Mouse (Mus musculus) cerebellum, adult (tissue): ENCODE measurements around the gene Kif17.

Source experiments
- ATAC-seq: cut with Nextera tagmentation; 2 replicates; pipeline ENCODE4 v1.9.2; 2017; ENCODE audit warnings: mild to moderate bottlenecking, moderate library complexity, mixed read lengths; ENCODE audit not compliant: insufficient number of reproducible peaks, low FRiP score, low TSS enrichment

Kif17 gene

GRCm38 (mm10) chr4:138258663-138259062 is 8.4 kb downstream of the Kif17 start:
- no peak for ATAC-seq

- ATAC-seq, result no peak
Measured at GRCm38 (mm10) chr4:138259482-138259881, 9.2 kb downstream of the Kif17 start.

- ATAC-seq, result peak; percentile 83; the same call in 1 of the 2 replicates
Measured at GRCm38 (mm10) chr4:138261843-138262681, 11.8 kb downstream of the Kif17 start.

- no peak for ATAC-seq
Measured at GRCm38 (mm10) chr4:138267869-138268268, 17.6 kb downstream of the Kif17 start.

- ATAC-seq, result no peak
Measured at GRCm38 (mm10) chr4:138272011-138272997, 22.1 kb downstream of the Kif17 start.

GRCm38 (mm10) chr4:138278346-138278745 is 28.1 kb downstream of the Kif17 start:
- ATAC-seq, result no peak

GRCm38 (mm10) chr4:138282834-138283233 is 32.6 kb downstream of the Kif17 start:
- ATAC-seq, result peak; percentile 81

- ATAC-seq, result no peak
Measured at GRCm38 (mm10) chr4:138286411-138286810, 36.2 kb downstream of the Kif17 start.

GRCm38 (mm10) chr4:138288691-138289090 is 38.5 kb downstream of the Kif17 start:
- ATAC-seq, result no peak

- ATAC-seq, result no peak
Measured at GRCm38 (mm10) chr4:138292028-138292427, 41.8 kb downstream of the Kif17 start.

- no peak for ATAC-seq
Measured at GRCm38 (mm10) chr4:138293261-138293948, 43.2 kb downstream of the Kif17 start.

- no peak for ATAC-seq
Measured at GRCm38 (mm10) chr4:138293949-138294550, 43.8 kb downstream of the Kif17 start.

- ATAC-seq, result no peak
Measured at GRCm38 (mm10) chr4:138301271-138301780, 51.1 kb downstream of the Kif17 start.

- ATAC-seq, result no peak
Measured at GRCm38 (mm10) chr4:138303011-138303410, 52.8 kb downstream of the Kif17 start.

GRCm38 (mm10) chr4:138303742-138304141 is 53.5 kb downstream of the Kif17 start:
- ATAC-seq, result no peak

- peak; percentile 92 for ATAC-seq
Measured at GRCm38 (mm10) chr4:138304340-138305104, 54.3 kb downstream of the Kif17 start, which contains the start of gene Ddost. TSS of gene Ddost (plus strand) at chr4:138304730.

GRCm38 (mm10) chr4:138307025-138307424 is 56.8 kb downstream of the Kif17 start:
- no peak for ATAC-seq

- no peak for ATAC-seq
Measured at GRCm38 (mm10) chr4:138307739-138308138, 57.5 kb downstream of the Kif17 start.

GRCm38 (mm10) chr4:138310311-138310910 is 60.2 kb downstream of the Kif17 start:
- ATAC-seq, result no peak
